Comparison of ENCODE assay signal across 16 mouse cellular contexts in genomic region chr2:104732033-104732444, GRCm38 (mm10). TPM values are rescaled to one million over a fixed set of nuclear protein-coding genes. Genes with fewer than 3 reads are reported as not detected.
DNase-seq lines count a peak whose midpoint lies in the region; ATAC-seq and TF ChIP-seq lines count a peak whose summit lies in the region.
"Had no signal": no experiment of that assay in that cellular context is flagged by ENCODE, and none has a peak within 500 bp of the region (broad histone marks: within the 10 kb centered on the region; RNA-seq: fewer than 3 reads in every experiment).

No protein-coding gene starts in this region.

- H3K9me3 ChIP-seq in heart, embryonic 10.5 days = no peaks in the 10 kb centered on the region
- H3K9me3 ChIP-seq in stomach, postnatal 0 days (ENCODE audit: control insufficient read depth, low read length) = no peaks in the 10 kb centered on the region
- H3K9me3 ChIP-seq: limb, embryonic 13.5 days; midbrain, embryonic 13.5 days had no signal

- TF ChIP-seq CTCF in stomach, postnatal 0 days (IDR thresholded peaks at IDR 0.05; ENCODE audit: low read depth) = no peak

- H3K36me3 ChIP-seq in heart, embryonic 10.5 days = no peaks in the 10 kb centered on the region
- H3K36me3 ChIP-seq in stomach, postnatal 0 days (ENCODE audit: control insufficient read depth, insufficient read depth, low read length) = no peaks in the 10 kb centered on the region
- H3K36me3 ChIP-seq: limb, embryonic 13.5 days; midbrain, embryonic 13.5 days had no signal

- no peak overlapping the region for H3K4me2 ChIP-seq in stomach, postnatal 0 days (replicated peaks; ENCODE audit: low read depth)
- H3K4me2 ChIP-seq: limb, embryonic 13.5 days; midbrain, embryonic 13.5 days had no signal

- peak; percentile 22 for DNase-seq in heart, adult 8-10 months (ENCODE audit: low spot score)
- no peak for DNase-seq in heart, embryonic 10.5 days (ENCODE audit: low spot score)
- DNase-seq in urinary bladder, postnatal 14 days (ENCODE audit: low spot score) = peak; percentile 55
- no peak for DNase-seq in urinary bladder, adult 2 months (ENCODE audit: low spot score)
- DNase-seq in stomach, postnatal 0 days (ENCODE audit: low spot score) = no peak
- no peak for DNase-seq in adrenal gland, adult 8-10 months
- DNase-seq in adrenal gland, postnatal 10 days = no peak
- DNase-seq: adrenal gland, postnatal 25 days; cerebellum, adult 9-11 months; gastrocnemius, postnatal 14 days had no signal

- H3K4me1 ChIP-seq in heart, embryonic 10.5 days = no peaks in the 10 kb centered on the region
- H3K4me1 ChIP-seq in stomach, postnatal 0 days (replicated peaks; ENCODE audit: control insufficient read depth, insufficient read depth) = no peaks in the 10 kb centered on the region
- H3K4me1 ChIP-seq: limb, embryonic 13.5 days; midbrain, embryonic 13.5 days had no signal

- H3K27ac ChIP-seq in heart, embryonic 10.5 days = no peak overlapping the region
- peak overlapping the region; percentile 58; the same call in 1 of the 2 replicates for H3K27ac ChIP-seq in stomach, postnatal 0 days (replicated peaks)
- H3K27ac ChIP-seq: limb, embryonic 13.5 days; midbrain, embryonic 13.5 days had no signal

- no peaks in the 10 kb centered on the region for H3K27me3 ChIP-seq in heart, embryonic 10.5 days (ENCODE audit: insufficient read depth, poor library complexity, severe bottlenecking)
- no peaks in the 10 kb centered on the region for H3K27me3 ChIP-seq in stomach, postnatal 0 days (ENCODE audit: control insufficient read depth, insufficient read depth, low read length)
- H3K27me3 ChIP-seq: limb, embryonic 13.5 days; midbrain, embryonic 13.5 days had no signal

- no peak for TF ChIP-seq EP300 in stomach, postnatal 0 days (optimal IDR thresholded peaks at IDR 0.05)

- no peak overlapping the region for H3K4me3 ChIP-seq in heart, embryonic 10.5 days
- no peak overlapping the region for H3K4me3 ChIP-seq in stomach, postnatal 0 days (ENCODE audit: low read depth, low read length)
- H3K4me3 ChIP-seq: erythroblast, embryonic 14.5 days; limb, embryonic 13.5 days; midbrain, embryonic 13.5 days had no signal

- no peak overlapping the region for H3K9ac ChIP-seq in stomach, postnatal 0 days (ENCODE audit: low read length)
- H3K9ac ChIP-seq: limb, embryonic 13.5 days; midbrain, embryonic 13.5 days had no signal

- ATAC-seq in hematopoietic stem cell, adult 5-6 weeks (replicated peaks in 1 of 2; ENCODE audit: insufficient read depth in 1 of 2, low FRiP score in 2 of 2, low TSS enrichment in 1 of 2, low read depth in 1 of 2, poor library complexity in 2 of 2, severe bottlenecking in 2 of 2) = peak; percentile 69 to 81
- ATAC-seq in stomach, postnatal 0 days (ENCODE audit: low FRiP score, low TSS enrichment) = peak; percentile 32; the same call in 1 of the 2 replicates
- ATAC-seq: hindbrain, embryonic 16.5 days; midbrain, embryonic 13.5 days had no signal

- 80% methylated on average over 9 of the region's 9 CpGs for WGBS in heart, embryonic 10.5 days
- WGBS in stomach, postnatal 0 days = 70% methylated on average over 9 of the region's 9 CpGs

RNA-seq across cellular contexts. Expression of gene Depdc7, which starts 10.6 kb away (rescaled TPM):
- total RNA-seq in heart, adult 8-10 months (2022) = 1 to 10 TPM in 3 of 4 experiments, under 1 TPM in 1; 0.57 to 1.8 (median 1.2) TPM
- polyA plus RNA-seq in heart, embryonic 10.5 days (2016; fragmentation: Nextera tagmentation; extraction: Ambion mirVana) = 3.8 and 5.5 TPM in 2 replicates
- polyA plus RNA-seq in urinary bladder, adult 2 months (2012; rRNA removed) = 11.2 and 15.3 TPM in 2 replicates
- total RNA-seq in hematopoietic stem cell, adult 5-6 weeks (2017) = 0.88 and 1.6 TPM in 2 replicates
- 7.3 and 7.4 TPM in 2 replicates for polyA plus RNA-seq in stomach, postnatal 0 days (2015; fragmentation: Nextera tagmentation; extraction: Ambion mirVana)
- 1 to 10 TPM; 1.3 to 2.3 (median 1.8) TPM for total RNA-seq in adrenal gland, adult 8-10 months (2022)
- total RNA-seq in adrenal gland, postnatal 10 days (2021) = 1 to 10 TPM; 4.9 TPM
- polyA plus RNA-seq: erythroblast, embryonic 14.5 days had no signal

RNA-seq across cellular contexts. Expression of gene Pin1rt1, which starts 15.9 kb away (rescaled TPM):
- not detected for total RNA-seq in heart, adult 8-10 months (2022)
- not detected in 2 replicates for polyA plus RNA-seq in heart, embryonic 10.5 days (2016; fragmentation: Nextera tagmentation; extraction: Ambion mirVana)
- not detected in 2 replicates for polyA plus RNA-seq in urinary bladder, adult 2 months (2012; rRNA removed)
- not detected in 2 replicates for total RNA-seq in hematopoietic stem cell, adult 5-6 weeks (2017)
- 0.08 TPM in 1 of 2 replicates, not detected in the other for polyA plus RNA-seq in stomach, postnatal 0 days (2015; fragmentation: Nextera tagmentation; extraction: Ambion mirVana)
- total RNA-seq in adrenal gland, adult 8-10 months (2022) = not detected
- not detected for total RNA-seq in adrenal gland, postnatal 10 days (2021)
- total RNA-seq: adrenal gland, postnatal 25 days; gastrocnemius, postnatal 14 days; layer of hippocampus, adult 18-20 months had no signal
- polyA plus RNA-seq: erythroblast, embryonic 14.5 days had no signal

RNA-seq across cellular contexts. Expression of gene Tcp11l1, which starts 20.1 kb away (rescaled TPM):
- total RNA-seq in heart, adult 8-10 months (2022) = 10 to 100 TPM in 2 of 4 experiments, 1 to 10 TPM in 2; 8.4 to 10.7 (median 9.7) TPM
- polyA plus RNA-seq in heart, embryonic 10.5 days (2016; fragmentation: Nextera tagmentation; extraction: Ambion mirVana) = 35.0 and 36.4 TPM in 2 replicates
- polyA plus RNA-seq in urinary bladder, adult 2 months (2012; rRNA removed) = 11.4 and 13.8 TPM in 2 replicates
- 12.6 and 15.9 TPM in 2 replicates for total RNA-seq in hematopoietic stem cell, adult 5-6 weeks (2017)
- 22.0 and 23.9 TPM in 2 replicates for polyA plus RNA-seq in stomach, postnatal 0 days (2015; fragmentation: Nextera tagmentation; extraction: Ambion mirVana)
- total RNA-seq in adrenal gland, adult 8-10 months (2022) = 10 to 100 TPM; 13.2 to 27.1 (median 21.2) TPM
- total RNA-seq in adrenal gland, postnatal 10 days (2021) = 10 to 100 TPM in 1 of 2 experiments, 1 to 10 TPM in 1; 9.4 to 13.0 TPM

Comparison
In these comparisons a context has a peak if more than half of its experiments do, and no peak if none do; other contexts are left out.
1. DNase-seq: peak in heart, adult 8-10 months (single experiment) and urinary bladder, postnatal 14 days (single experiment); none in heart, embryonic 10.5 days (single experiment), urinary bladder, adult 2 months (single experiment), stomach, postnatal 0 days (single experiment), adrenal gland, adult 8-10 months (single experiment) and adrenal gland, postnatal 10 days (single experiment).